Mouse (Mus musculus) CH12.LX (cell line): Measurements from ENCODE around the gene Pik3r6. TPM values are rescaled to one million over a fixed set of nuclear protein-coding genes. Genes with fewer than 3 reads are reported as not detected.
A peak's percentile ranks its signal among the peaks of the same experiment; 100 is the strongest.

Source experiments
- DNase-seq: peaks from one replicate; pipeline ENCODE4 v3.0.0-alpha.2; 2013; ENCODE audit errors: extremely low read depth
- H3K27ac ChIP-seq: 2 replicates; pipeline ENCODE4 v1.5.1; 2012; ENCODE audit warnings: low read depth, mild to moderate bottlenecking, control low read depth, moderate library complexity; ENCODE audit not compliant: insufficient read depth
- H3K27me3 ChIP-seq: replicated peaks from 2 replicates; pipeline ENCODE3; 2012; ENCODE audit warnings: inconsistent platforms
- H3K36me3 ChIP-seq, 2 experiments: replicated peaks in 1 of 2; 2 replicates each; pipeline versions ENCODE3 to v1.6.1; 2012; ENCODE audit warnings: inconsistent platforms in 1 of 2, low read length in 1 of 2, mild to moderate bottlenecking in 1 of 2, mixed read lengths in 1 of 2, moderate library complexity in 1 of 2; ENCODE audit not compliant: control insufficient read depth in 1 of 2, insufficient read depth in 1 of 2
- H3K4me1 ChIP-seq, 2 experiments: 2 replicates each; pipeline ENCODE4 v1.6.1; 2012; ENCODE audit warnings: inconsistent platforms in 1 of 2, moderate library complexity in 1 of 2; ENCODE audit not compliant: insufficient read depth in 2 of 2, control insufficient read depth in 1 of 2
- H3K4me2 ChIP-seq: 2 replicates; pipeline ENCODE4 v1.6.1; 2012; ENCODE audit warnings: low read depth, mild to moderate bottlenecking, control low read depth; ENCODE audit not compliant: poor library complexity, insufficient read depth, severe bottlenecking
- H3K4me3 ChIP-seq, 3 experiments: fragments of 150-350 bp in 1 of 3; sonication (generic) in 1 of 3; replicated peaks in 1 of 3; 2 replicates each; pipeline versions ENCODE3 to v1.5.1; 2011 to 2012; ENCODE audit warnings: low read depth in 2 of 3, low read length in 2 of 3, mild to moderate bottlenecking in 2 of 3, moderate library complexity in 2 of 3, control low read depth in 1 of 3, improper control_type of control experiment in 1 of 3, inconsistent platforms in 1 of 3, mixed read lengths in 1 of 3; ENCODE audit not compliant: poor library complexity in 1 of 3
- H3K79me2 ChIP-seq: replicated peaks from 2 replicates; pipeline ENCODE4 v1.6.1; 2012; ENCODE audit warnings: mild to moderate bottlenecking, moderate library complexity; ENCODE audit not compliant: control insufficient read depth, poor library complexity, insufficient read depth, severe bottlenecking; ENCODE audit errors: extremely low read depth
- H3K9ac ChIP-seq: 2 replicates; pipeline ENCODE4 v1.6.1; 2012; ENCODE audit warnings: low read depth, mild to moderate bottlenecking, control low read depth, moderate library complexity; ENCODE audit not compliant: insufficient read depth
- H3K9me3 ChIP-seq: replicated peaks from 2 replicates; pipeline ENCODE3; 2012; ENCODE audit warnings: low read length, inconsistent platforms, mixed read lengths
- BHLHE40 ChIP-seq: IDR thresholded peaks from 2 replicates; pipeline ENCODE4 v1.6.1; 2011; ENCODE audit warnings: mild to moderate bottlenecking, low read depth, low read length, improper control_type of control experiment
- CHD1 ChIP-seq: IDR thresholded peaks from 2 replicates; pipeline ENCODE4 v1.6.1; 2012; ENCODE audit warnings: low read depth, low read length, improper control_type of control experiment, inconsistent platforms
- CHD2 ChIP-seq: IDR thresholded peaks from 2 replicates; pipeline ENCODE4 v1.6.1; 2011; ENCODE audit warnings: low read length, improper control_type of control experiment
- CTCF ChIP-seq, 2 experiments: IDR thresholded peaks in 1 of 2; conservative IDR thresholded peaks in 1 of 2; 2 replicates each; pipeline ENCODE4 v1.5.1; 2011 to 2012; ENCODE audit warnings: low read depth in 2 of 2, low read length in 2 of 2, improper control_type of control experiment in 1 of 2, inconsistent platforms in 1 of 2, mild to moderate bottlenecking in 1 of 2, moderate library complexity in 1 of 2
- E2F4 ChIP-seq: IDR thresholded peaks from 2 replicates; pipeline ENCODE4 v1.6.1; 2011; ENCODE audit warnings: low read depth, low read length, improper control_type of control experiment; ENCODE audit not compliant: insufficient replicate concordance
- ELF1 ChIP-seq: IDR thresholded peaks from 2 replicates; pipeline ENCODE4 v1.6.1; 2014; ENCODE audit warnings: low read depth, mild to moderate bottlenecking, inconsistent platforms, low read length, improper control_type of control experiment
- EP300 ChIP-seq: IDR thresholded peaks from 2 replicates; pipeline ENCODE4 v1.6.1; 2011; ENCODE audit warnings: low read length, improper control_type of control experiment
- ETS1 ChIP-seq: conservative IDR thresholded peaks from 2 replicates; pipeline ENCODE4 v1.6.1; 2012; ENCODE audit warnings: low read depth, mild to moderate bottlenecking, inconsistent platforms, low read length, improper control_type of control experiment, moderate library complexity
- GABPA ChIP-seq: IDR thresholded peaks from 2 replicates; pipeline ENCODE4 v1.6.1; 2012; ENCODE audit warnings: low read depth, low read length, improper control_type of control experiment, inconsistent platforms; ENCODE audit not compliant: insufficient replicate concordance
- HCFC1 ChIP-seq: IDR thresholded peaks from 2 replicates; pipeline ENCODE4 v1.6.1; 2012; ENCODE audit warnings: low read depth, mild to moderate bottlenecking, inconsistent platforms, low read length, improper control_type of control experiment
- IRF4 ChIP-seq: IDR thresholded peaks from 2 replicates; pipeline ENCODE4 v1.6.1; 2014; ENCODE audit warnings: low read depth, mild to moderate bottlenecking, inconsistent platforms, low read length, improper control_type of control experiment
- JUN ChIP-seq: IDR thresholded peaks from 2 replicates; pipeline ENCODE4 v1.6.1; 2011; ENCODE audit warnings: low read depth, mild to moderate bottlenecking, low read length, improper control_type of control experiment, moderate library complexity; ENCODE audit not compliant: insufficient read depth
- JUND ChIP-seq: conservative IDR thresholded peaks from 2 replicates; pipeline ENCODE4 v1.6.1; 2011; ENCODE audit warnings: low read depth, low read length, improper control_type of control experiment
- KAT2A ChIP-seq: IDR thresholded peaks from 2 replicates; pipeline ENCODE4 v1.6.1; 2012; ENCODE audit warnings: low read length, improper control_type of control experiment, inconsistent platforms; ENCODE audit not compliant: insufficient replicate concordance
- MAFK ChIP-seq: IDR thresholded peaks from 2 replicates; pipeline ENCODE4 v1.6.1; 2011; ENCODE audit warnings: low read length, improper control_type of control experiment; ENCODE audit not compliant: insufficient replicate concordance
- MAX ChIP-seq: IDR thresholded peaks from 2 replicates; pipeline ENCODE4 v1.6.1; 2011; ENCODE audit warnings: low read length, improper control_type of control experiment
- MAZ ChIP-seq: IDR thresholded peaks from 2 replicates; pipeline ENCODE4 v1.6.1; 2012; ENCODE audit warnings: low read depth, mild to moderate bottlenecking, inconsistent platforms, low read length, improper control_type of control experiment, moderate library complexity
- MEF2A ChIP-seq: IDR thresholded peaks from 2 replicates; pipeline ENCODE4 v1.6.1; 2014; ENCODE audit warnings: low read depth, mild to moderate bottlenecking, inconsistent platforms, low read length, improper control_type of control experiment, borderline replicate concordance
- MXI1 ChIP-seq: IDR thresholded peaks from 2 replicates; pipeline ENCODE4 v1.6.1; 2011; ENCODE audit warnings: mild to moderate bottlenecking, low read depth, low read length, improper control_type of control experiment
- MYC ChIP-seq: IDR thresholded peaks from 2 replicates; pipeline ENCODE4 v1.6.1; 2011; ENCODE audit warnings: low read depth, mild to moderate bottlenecking, improper control_type of control experiment, low read length
- NELFE ChIP-seq: IDR thresholded peaks from 2 replicates; pipeline ENCODE4 v1.6.1; 2011; ENCODE audit warnings: low read depth, low read length, improper control_type of control experiment
- NRF1 ChIP-seq: IDR thresholded peaks from 2 replicates; pipeline ENCODE4 v1.6.1; 2014; ENCODE audit warnings: low read depth, mild to moderate bottlenecking, inconsistent platforms, low read length, improper control_type of control experiment, moderate library complexity
- PAX5 ChIP-seq: IDR thresholded peaks from 2 replicates; pipeline ENCODE4 v1.6.1; 2012; ENCODE audit warnings: low read length, inconsistent platforms, mixed read lengths
- POLR2A ChIP-seq: IDR thresholded peaks from 2 replicates; pipeline ENCODE4 v1.6.1; 2011; ENCODE audit warnings: low read depth, mild to moderate bottlenecking, improper control_type of control experiment, low read length
- POLR2AphosphoS2 ChIP-seq: IDR thresholded peaks from 2 replicates; pipeline ENCODE4 v1.6.1; 2011; ENCODE audit warnings: low read depth, low read length, improper control_type of control experiment
- RAD21 ChIP-seq: IDR thresholded peaks from 2 replicates; pipeline ENCODE4 v1.6.1; 2011; ENCODE audit warnings: low read depth, mild to moderate bottlenecking, low read length, improper control_type of control experiment, moderate library complexity
- RCOR1 ChIP-seq: conservative IDR thresholded peaks from 2 replicates; pipeline ENCODE4 v1.6.1; 2012; ENCODE audit warnings: low read depth, mild to moderate bottlenecking, inconsistent platforms, low read length, improper control_type of control experiment
- SIN3A ChIP-seq: IDR thresholded peaks from 2 replicates; pipeline ENCODE4 v1.6.1; 2012; ENCODE audit warnings: low read length, improper control_type of control experiment, inconsistent platforms
- SMC3 ChIP-seq: IDR thresholded peaks from 2 replicates; pipeline ENCODE4 v1.6.1; 2011; ENCODE audit warnings: low read depth, low read length, improper control_type of control experiment
- TBP ChIP-seq: conservative IDR thresholded peaks from 2 replicates; pipeline ENCODE4 v1.6.1; 2011; ENCODE audit warnings: low read depth, low read length, improper control_type of control experiment
- TCF12 ChIP-seq: IDR thresholded peaks from 2 replicates; pipeline ENCODE4 v1.6.1; 2014; ENCODE audit warnings: low read depth, mild to moderate bottlenecking, inconsistent platforms, low read length, improper control_type of control experiment
- UBTF ChIP-seq: IDR thresholded peaks from 2 replicates; pipeline ENCODE4 v1.6.1; 2012; ENCODE audit warnings: low read depth, mild to moderate bottlenecking, inconsistent platforms, low read length, improper control_type of control experiment, moderate library complexity
- USF1 ChIP-seq: IDR thresholded peaks from 2 replicates; pipeline ENCODE4 v1.6.1; 2014; ENCODE audit warnings: low read depth, mild to moderate bottlenecking, inconsistent platforms, low read length, improper control_type of control experiment
- USF2 ChIP-seq: conservative IDR thresholded peaks from 2 replicates; pipeline ENCODE4 v1.6.1; 2011; ENCODE audit warnings: low read depth, low read length, improper control_type of control experiment
- ZC3H11A ChIP-seq: IDR thresholded peaks from 2 replicates; pipeline ENCODE4 v1.6.1; 2012; ENCODE audit warnings: low read depth, mild to moderate bottlenecking, inconsistent platforms, low read length, improper control_type of control experiment
- ZKSCAN1 ChIP-seq: IDR thresholded peaks from 2 replicates; pipeline ENCODE4 v1.6.1; 2012; ENCODE audit warnings: low read depth, inconsistent platforms, low read length, improper control_type of control experiment, borderline replicate concordance
- ZMIZ1 ChIP-seq: IDR thresholded peaks from 2 replicates; pipeline ENCODE4 v1.6.1; 2012; ENCODE audit warnings: low read depth, mild to moderate bottlenecking, inconsistent platforms, low read length, improper control_type of control experiment
- dilution Hi-C: fragments of 300-500 bp; cut with MboI; formaldehyde crosslinking; loops from 2 replicates; pipeline ENCODE4 v1.14.3; 2020; ENCODE audit warnings: low sequenced_read_pairs; ENCODE audit not compliant: extremely low pct_unique_long_range_greater_than_20kb, extremely low pct_ligation_motif_present
- in situ Hi-C: fragments of 300-500 bp; cut with MboI; formaldehyde crosslinking; loops from 3 replicates; pipeline ENCODE4 v1.14.3; 2019; ENCODE audit warnings: low sequenced_read_pairs, low pct_ligation_motif_present, low pct_unique_long_range_greater_than_20kb, mixed read lengths
- polyA plus RNA-seq: library from polyadenylated mRNA; unstranded; fragments of >175 nt; gene quantifications from 2 replicates; pipeline ENCODE4 v1.2.1, GENCODE M21; 2012; ENCODE audit warnings: low read depth; ENCODE audit not compliant: insufficient read length
- total RNA-seq, 2 experiments: library from RNA; depleted of rRNA; stranded (reverse); fragments of 300-350 nt in 1 of 2; fragments of >200 nt in 1 of 2; gene quantifications; 2 replicates each; pipeline ENCODE4 v1.2.3; 2012 to 2014

Pik3r6 gene
- total and polyA plus RNA-seq, 3 experiments: 82.9 to 90.2 (median 88.4) TPM

DNA sequence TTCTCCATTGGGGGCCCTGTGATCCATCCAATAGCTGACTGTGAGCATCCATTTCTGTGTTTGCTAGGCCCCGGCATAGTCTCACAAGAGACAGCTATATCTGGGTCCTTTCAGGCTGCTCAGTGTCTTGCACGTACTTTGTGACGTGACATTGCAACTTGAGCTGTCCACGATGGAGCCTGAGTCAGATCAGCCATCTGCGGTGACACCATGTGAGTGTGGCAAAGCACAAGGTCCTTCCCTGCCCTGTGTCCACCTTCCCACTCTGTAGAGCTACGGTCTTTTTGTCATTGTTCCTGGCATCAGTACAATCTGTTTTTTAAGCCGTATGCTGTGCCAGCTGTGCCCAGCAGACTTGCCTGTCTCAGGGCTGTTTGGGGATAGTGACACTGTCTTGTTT, 4.4 kb downstream of the Pik3r6 start (continued):
- TF ChIP-seq TBP: 0 out of 2 replicates have a peak, but pooled peaks have one; percentile 39
- no peak for TF ChIP-seq ZKSCAN1
- no peak for TF ChIP-seq RCOR1
- peak; percentile 38; the same call in 1 of the 2 replicates for TF ChIP-seq MAFK
- TF ChIP-seq USF1: no peak
- no peak for TF ChIP-seq ZC3H11A

DNA sequence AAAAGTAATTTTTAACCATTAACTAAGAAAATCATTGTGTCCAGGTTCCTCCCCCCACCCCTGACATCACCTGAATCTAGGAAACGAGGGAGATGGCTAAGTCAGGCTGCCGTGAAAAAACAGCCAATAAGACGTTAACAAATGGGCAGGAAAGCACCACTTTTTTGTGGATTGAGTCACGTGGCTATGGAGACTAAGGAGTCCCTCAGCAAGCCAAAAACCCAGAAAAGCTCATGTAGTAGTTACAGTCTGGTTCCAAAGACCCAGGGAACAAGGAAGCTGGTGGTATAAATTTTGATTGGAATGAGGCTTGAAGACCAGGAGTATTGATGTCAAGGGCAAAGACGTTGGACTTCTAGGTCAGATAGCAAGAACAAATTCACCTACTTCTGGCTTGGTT, 5.8 kb downstream of the Pik3r6 start:
- Histone ChIP-seq H3K4me1 (peaks cover 31 to 79% of the 10 kb centered on the region in 2 experiments), H3K27ac (0 out of 2 replicates have a peak overlapping the region, but pooled peaks have one; percentile 27), H3K4me3 (no peak overlapping the region), H3K9ac (peak overlapping the region; percentile 46), H3K79me2 (peaks cover 91% of the 10 kb centered on the region), H3K4me2 (peak overlapping the region; percentile 87), H3K9me3 (no peaks in the 10 kb centered on the region), H3K36me3 (peaks cover 9 to 40% of the 10 kb centered on the region in 2 experiments), H3K27me3 (no peaks in the 10 kb centered on the region)
- in situ Hi-C loops (loop anchor here (5.0 kb wide), 1 partner anchor 34 kb away; no protein-coding TSS in a partner anchor), dilution Hi-C loops (no loop called here)
- DNase-seq: no peak
- TF ChIP-seq BHLHE40 (peak; percentile 47; the same call in 1 of the 2 replicates), CTCF (conservative IDR thresholded peaks at IDR 0.05 in 1 of 2, IDR thresholded peaks at IDR 0.05 in 1 of 2; ENCODE audit: low read depth in 2 of 2, low read length in 2 of 2) (no peak), CHD1 (no peak), JUN (no peak), USF2 (no peak), PAX5 (no peak), NRF1 (no peak), JUND (no peak), ZMIZ1 (0 out of 2 replicates have a peak, but pooled peaks have one; percentile 40), CHD2 (peak; percentile 32; the same call in 1 of the 2 replicates), MEF2A (no peak; the same call in 1 of the 2 replicates), POLR2AphosphoS2 (no peak), SIN3A (peak; percentile 48; the same call in 1 of the 2 replicates), UBTF (no peak), ZKSCAN1 (no peak), POLR2A (0 out of 2 replicates have a peak, but pooled peaks have one; percentile 6), GABPA (no peak), EP300 (no peak), MXI1 (no peak; the same call in 1 of the 2 replicates), IRF4 (no peak), ZC3H11A (no peak), RAD21 (no peak), USF1 (peak; percentile 57), KAT2A (0 out of 2 replicates have a peak, but pooled peaks have one; percentile 21), TBP (no peak), MYC (no peak), MAZ (no peak), MAX (peak; percentile 72), RCOR1 (no peak), SMC3 (no peak), TCF12 (no peak), ETS1 (no peak), NELFE (no peak), E2F4 (no peak), HCFC1 (no peak), ELF1 (peak; percentile 14; the same call in 1 of the 2 replicates)
